Mouse (Mus musculus): ENCODE data around the gene Cradd.
A peak's percentile ranks its signal among the peaks of the same experiment; 100 is the strongest.

Gene Cradd

DNA sequence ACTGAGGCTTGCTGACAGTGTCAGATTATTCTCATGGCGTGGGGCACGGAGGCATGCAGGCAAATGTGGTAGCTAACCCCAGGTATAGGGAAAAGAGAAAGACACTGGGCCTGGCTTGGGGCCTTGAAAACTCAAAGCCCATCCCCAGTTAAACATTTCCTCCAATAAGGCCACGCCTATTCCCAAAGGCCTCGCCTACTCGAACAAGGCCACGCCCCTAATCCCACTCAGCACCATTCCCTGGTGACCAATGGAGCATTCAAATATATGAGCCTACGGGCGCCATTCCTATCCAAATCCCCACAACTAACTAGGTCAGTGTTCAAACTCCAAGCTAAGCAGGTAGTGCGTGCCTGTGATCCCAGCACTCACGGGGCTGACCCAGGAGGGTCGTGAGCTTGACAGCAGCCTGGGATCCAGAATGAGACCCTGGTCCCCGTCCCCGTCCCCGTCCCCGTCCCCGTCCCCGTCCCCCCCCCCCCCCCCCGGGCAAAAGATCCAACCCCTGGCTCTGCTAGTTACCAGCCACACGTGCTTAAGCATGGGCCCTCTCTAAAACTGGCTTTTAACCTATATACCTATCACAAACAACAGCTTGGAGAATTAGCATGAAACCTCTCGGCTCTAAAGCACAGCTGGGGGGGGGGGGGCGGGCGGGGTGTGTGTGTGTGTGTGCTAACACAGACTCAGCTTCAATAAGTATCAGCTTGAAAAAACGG lies 78.8 kb downstream of the Cradd start:
- no peak for DNase-seq (ENCODE audit: low read depth, low spot score)

DNA sequence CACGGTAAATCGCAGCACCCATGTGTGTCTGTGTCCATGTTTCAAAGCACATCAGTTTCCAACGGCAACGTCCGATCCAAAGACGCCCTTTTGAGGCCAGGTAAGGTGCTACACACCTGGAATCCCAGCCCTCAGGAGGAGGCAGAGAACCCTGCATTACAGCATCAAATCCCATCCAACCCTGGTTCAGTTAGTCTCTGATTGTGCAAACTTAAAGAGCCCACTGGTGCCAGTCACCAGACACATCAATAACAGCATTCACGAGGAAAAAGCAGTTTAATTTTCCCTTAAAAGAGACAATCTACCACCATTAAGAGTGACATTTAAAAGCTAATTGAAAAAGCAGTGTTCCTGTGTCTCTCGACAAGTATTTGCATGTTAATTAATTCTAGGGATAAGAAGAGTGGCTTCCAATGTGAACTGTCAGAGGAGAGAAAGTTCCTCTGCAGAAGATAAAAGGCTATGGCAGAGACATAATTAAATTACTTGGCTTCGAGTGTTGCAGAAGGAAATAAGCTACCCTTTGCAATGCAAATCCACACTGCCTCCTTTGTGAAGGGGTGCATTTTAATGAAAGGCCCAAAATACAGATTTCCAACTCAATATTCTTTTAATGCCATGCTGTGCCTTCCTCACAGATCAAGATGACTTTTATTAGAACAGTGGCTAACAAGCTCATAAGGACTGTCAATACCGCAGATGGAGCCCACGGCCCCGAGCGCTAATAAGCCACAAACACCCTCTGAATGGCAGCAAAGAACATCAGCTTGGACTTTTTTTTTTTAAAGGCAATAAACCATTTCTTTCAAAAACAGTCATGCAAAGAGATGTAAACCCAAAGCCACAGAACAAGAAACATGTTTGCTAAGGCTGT lies 84.5 kb downstream of the Cradd start:
- no peak for DNase-seq (ENCODE audit: low read depth, low spot score)

GRCm38 (mm10) chr10:95238667-95239066 lies 85.3 kb downstream of the Cradd start:
- DNase-seq (ENCODE audit: low read depth, low spot score): no peak

GRCm38 (mm10) chr10:95236226-95236625 lies 87.7 kb downstream of the Cradd start:
- no peak for DNase-seq (ENCODE audit: low read depth, low spot score)

DNA sequence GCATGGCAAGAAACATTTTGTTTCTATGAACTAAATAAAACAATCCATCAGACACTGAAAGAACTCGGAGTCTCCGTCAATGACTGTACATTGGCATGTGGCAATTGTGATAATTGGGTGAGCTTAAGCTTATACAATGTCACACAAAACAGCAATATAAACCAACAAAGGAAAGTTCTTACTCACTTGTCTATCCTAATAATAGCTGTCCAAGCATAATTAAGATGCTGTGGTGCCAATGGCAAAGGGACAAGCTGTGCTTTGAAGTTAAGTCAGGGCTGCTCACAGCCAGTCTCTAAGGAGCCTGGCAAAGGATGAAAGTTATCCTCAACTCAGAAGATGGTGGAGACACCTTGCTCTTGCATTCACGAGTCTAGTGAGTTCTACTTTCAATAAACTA lies 89.3 kb downstream of the Cradd start:
- no peak for DNase-seq (ENCODE audit: low read depth, low spot score)

DNA sequence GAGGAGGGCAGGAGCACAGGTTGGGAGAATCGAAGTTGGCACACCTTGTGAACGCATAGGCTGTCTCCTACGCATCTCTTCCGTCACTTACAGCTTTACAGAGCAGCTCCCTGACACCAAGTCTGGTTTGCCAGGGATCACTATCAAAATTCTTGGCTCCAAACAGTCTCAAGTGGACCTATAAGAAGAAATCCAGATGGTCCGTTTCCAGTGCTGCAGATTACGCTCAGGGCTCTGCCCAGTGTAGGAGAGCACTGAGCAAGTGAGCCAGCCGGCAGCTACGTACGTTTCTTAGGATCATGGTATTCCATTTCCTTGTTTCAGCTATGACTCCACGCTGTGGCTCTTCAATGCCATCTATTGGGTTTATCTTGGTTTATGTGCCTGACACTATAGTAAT lies 90.9 kb downstream of the Cradd start:
- DNase-seq (ENCODE audit: low read depth, low spot score): no peak

DNA sequence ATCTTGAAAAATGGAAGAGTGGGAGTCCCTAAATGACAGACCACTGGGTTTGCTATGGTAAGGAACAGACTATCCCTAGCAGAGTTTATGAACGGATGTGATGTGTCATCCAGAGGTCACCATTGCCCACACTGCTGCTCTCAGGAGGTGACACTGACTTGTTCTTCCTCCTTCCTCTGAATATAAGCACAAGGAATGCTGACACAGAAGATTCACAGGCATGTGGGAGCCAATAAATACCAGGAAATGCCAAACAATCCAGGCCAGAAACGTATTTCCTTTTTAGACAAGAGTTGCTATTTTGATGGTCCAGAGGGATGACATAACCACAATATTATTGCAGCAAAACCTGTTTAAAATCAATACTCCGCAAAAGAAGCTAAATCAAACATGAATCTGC lies 91.4 kb downstream of the Cradd start:
- DNase-seq (ENCODE audit: low read depth, low spot score): no peak

GRCm38 (mm10) chr10:95228192-95228591 lies 95.7 kb downstream of the Cradd start:
- DNase-seq (ENCODE audit: low read depth, low spot score): no peak

DNA sequence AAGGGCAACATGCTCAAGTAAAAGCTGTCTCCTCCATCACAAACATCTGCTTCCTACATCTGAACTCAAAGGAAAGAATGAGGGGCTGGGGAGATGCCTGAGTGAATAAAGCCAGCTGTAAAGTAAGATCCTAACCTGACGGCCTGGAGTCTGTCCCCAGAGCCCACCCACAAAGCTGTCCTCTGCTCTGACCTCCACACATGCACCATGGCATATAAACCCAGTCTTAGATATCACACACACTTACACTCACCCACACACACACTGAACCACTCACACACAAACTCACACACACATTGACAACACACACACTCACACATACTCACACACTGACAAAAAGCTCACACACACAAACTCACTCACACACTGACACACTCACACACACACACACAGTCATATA lies 96.3 kb downstream of the Cradd start:
- DNase-seq (ENCODE audit: low read depth, low spot score): no peak

GRCm38 (mm10) chr10:95226772-95227171 lies 97.2 kb downstream of the Cradd start:
- DNase-seq (ENCODE audit: low read depth, low spot score): no peak

DNA sequence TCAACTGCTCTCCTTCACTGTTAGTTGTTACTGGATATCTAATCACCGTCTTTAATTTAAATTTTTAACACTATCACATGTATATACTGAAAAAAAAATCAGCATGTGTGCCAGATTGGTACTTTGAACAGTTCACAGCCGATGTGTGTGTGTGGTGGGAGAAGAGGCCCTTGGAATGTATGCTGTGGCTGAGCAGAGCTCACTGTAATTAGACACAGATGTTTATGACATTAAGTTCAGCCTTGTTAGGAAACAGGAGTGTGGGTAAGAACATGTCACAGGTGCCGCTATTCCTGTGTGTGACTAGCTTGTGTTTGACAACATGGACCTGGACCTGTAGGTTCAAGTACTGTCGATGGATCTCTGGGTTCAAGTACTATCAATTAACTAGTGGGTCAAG lies 98.9 kb downstream of the Cradd start:
- DNase-seq (ENCODE audit: low read depth, low spot score): no peak

GRCm38 (mm10) chr10:95223211-95223610 lies 100.7 kb downstream of the Cradd start:
- no peak for DNase-seq (ENCODE audit: low read depth, low spot score)

DNA sequence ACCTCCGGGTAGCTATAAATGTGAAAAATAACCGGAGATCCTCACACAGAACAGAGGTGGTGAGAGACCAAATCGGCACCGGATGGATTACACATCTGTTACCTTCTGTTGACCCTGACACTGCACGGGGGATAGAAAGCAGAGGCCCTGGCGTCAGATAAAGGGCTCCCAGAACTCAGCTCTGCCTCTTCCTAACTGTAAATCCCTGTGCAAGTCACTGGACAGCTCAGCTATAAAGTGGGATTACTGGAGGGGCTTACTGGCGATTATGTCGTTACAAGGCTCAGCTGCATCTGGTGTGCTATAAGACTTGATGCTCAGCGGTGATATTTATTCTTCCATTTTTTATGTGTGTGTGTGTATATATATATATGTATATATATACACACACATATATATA lies 102.0 kb downstream of the Cradd start:
- no peak for DNase-seq (ENCODE audit: low read depth, low spot score)

GRCm38 (mm10) chr10:95220536-95220935 lies 103.4 kb downstream of the Cradd start:
- DNase-seq (ENCODE audit: low read depth, low spot score): no peak

- no peak for DNase-seq (ENCODE audit: low read depth, low spot score)
Observed at GRCm38 (mm10) chr10:95218683-95219060, 105.3 kb downstream of the Cradd start.

GRCm38 (mm10) chr10:95217956-95218682 lies 105.8 kb downstream of the Cradd start:
- DNase-seq (ENCODE audit: low read depth, low spot score): no peak

- DNase-seq (ENCODE audit: low read depth, low spot score): no peak
Observed at GRCm38 (mm10) chr10:95215324-95215723, 108.6 kb downstream of the Cradd start.

GRCm38 (mm10) chr10:95213820-95214219 lies 110.1 kb downstream of the Cradd start:
- DNase-seq (ENCODE audit: low read depth, low spot score): no peak

GRCm38 (mm10) chr10:95213311-95213710 lies 110.6 kb downstream of the Cradd start:
- DNase-seq (ENCODE audit: low read depth, low spot score): no peak

DNA sequence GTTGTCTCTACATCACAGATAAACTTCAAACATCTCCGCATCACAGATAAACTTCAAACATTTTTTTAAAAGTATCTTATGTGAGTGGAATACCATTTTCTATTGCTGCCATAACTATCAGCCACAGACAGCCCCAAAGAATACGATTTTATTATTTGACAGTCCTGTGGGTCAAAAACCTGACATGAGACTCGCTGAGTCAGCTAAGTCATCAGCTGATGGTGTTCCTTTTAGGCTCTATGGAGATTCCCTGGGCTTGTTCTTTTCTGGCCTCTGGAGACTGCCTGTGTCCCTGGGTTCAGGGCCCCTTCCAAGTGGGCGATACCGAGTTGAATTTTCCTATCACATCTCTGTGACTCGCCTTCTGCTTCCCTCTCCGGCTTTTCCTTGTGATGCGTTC lies 112.3 kb downstream of the Cradd start:
- no peak for DNase-seq (ENCODE audit: low read depth, low spot score)

DNA sequence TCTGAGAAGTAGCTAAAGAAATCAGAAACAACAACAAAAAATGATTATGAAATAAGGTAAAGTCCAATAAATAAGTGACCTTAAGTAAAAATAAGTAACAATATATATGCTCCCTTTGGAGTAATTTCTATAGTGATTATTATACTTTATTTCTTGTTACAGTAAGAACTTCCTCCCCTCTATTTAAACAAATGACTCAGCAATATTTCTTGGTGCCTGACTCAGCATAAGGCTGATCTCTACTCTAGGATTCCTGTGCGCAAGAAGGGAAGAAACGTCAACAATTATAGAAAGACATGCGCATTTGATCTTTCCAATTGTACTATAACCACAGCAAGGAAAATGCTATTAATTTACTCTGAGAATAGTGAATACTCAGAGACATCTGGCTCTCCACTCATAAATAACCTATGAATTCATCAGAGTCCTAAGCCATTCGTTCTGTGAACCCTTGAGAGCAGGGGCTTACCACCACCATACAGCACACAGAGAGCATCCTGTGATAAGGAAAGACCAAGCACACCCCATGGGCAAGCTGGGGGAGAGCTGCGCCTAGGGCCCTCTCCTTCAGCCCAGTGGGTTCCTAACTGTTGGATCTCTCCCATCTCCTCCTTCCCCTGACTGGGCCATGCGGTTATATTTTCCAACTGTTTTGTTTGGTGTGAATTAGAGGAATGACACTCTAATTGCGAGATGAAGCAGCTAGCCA lies 113.1 kb downstream of the Cradd start:
- no peak for DNase-seq (ENCODE audit: low read depth, low spot score)

- DNase-seq (ENCODE audit: low read depth, low spot score): peak; percentile 21
Observed at GRCm38 (mm10) chr10:95210167-95210566, 113.8 kb downstream of the Cradd start.
